Mouse (Mus musculus): ENCODE measurements around the gene Lysmd1.

Lysmd1 gene

GRCm38 (mm10) chr3:95174011-95174592, 40.2 kb downstream of the Lysmd1 start:
- DNase-seq, result peak; percentile 84

- no peak for DNase-seq
Measured at GRCm38 (mm10) chr3:95176500-95176899, 42.6 kb downstream of the Lysmd1 start.

- DNase-seq, result no peak
Measured at GRCm38 (mm10) chr3:95177583-95177982, 43.7 kb downstream of the Lysmd1 start.

- DNase-seq, result no peak
Measured at GRCm38 (mm10) chr3:95178948-95179347, 45.1 kb downstream of the Lysmd1 start.

- DNase-seq, result no peak
Measured at GRCm38 (mm10) chr3:95179890-95180289, 46.0 kb downstream of the Lysmd1 start.

GRCm38 (mm10) chr3:95181841-95182240, 48.0 kb downstream of the Lysmd1 start:
- DNase-seq, result no peak

GRCm38 (mm10) chr3:95184796-95185577, 51.1 kb downstream of the Lysmd1 start:
- no peak for DNase-seq

GRCm38 (mm10) chr3:95186100-95186499, 52.2 kb downstream of the Lysmd1 start:
- DNase-seq, result no peak

- no peak for DNase-seq
Measured at GRCm38 (mm10) chr3:95186888-95187287, 53.0 kb downstream of the Lysmd1 start.

All from embryo, embryonic 11 days (tissue).